In the genomic region with DNA sequence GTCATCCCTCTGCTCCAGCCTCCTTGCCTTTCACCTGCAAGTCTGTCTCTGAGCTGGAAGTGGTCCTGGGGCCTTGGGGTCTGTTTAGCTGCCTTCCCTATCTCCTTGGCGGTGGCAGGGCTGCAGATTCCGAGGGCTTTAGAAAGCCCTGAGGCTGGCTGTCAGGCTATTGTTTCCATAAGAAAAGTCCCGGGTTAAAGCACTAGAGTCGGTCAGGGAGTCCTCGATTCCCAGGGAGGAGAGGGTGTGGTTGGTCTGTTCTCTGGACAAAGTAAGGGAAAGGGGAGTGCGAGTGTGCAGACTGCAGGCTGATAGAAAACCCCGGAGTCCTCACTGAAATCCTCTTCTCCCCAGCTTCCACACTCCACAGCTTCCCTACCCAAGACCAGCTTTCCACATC, we compare ENCODE assay signal across 21 mouse cellular contexts. TPM values are rescaled to one million over a fixed set of nuclear protein-coding genes. Genes with fewer than 3 reads are reported as not detected.
DNase-seq lines count a peak whose midpoint lies in the region; ATAC-seq and TF ChIP-seq lines count a peak whose summit lies in the region.
"Had no signal": no experiment of that assay in that cellular context is flagged by ENCODE, and none has a peak within 500 bp of the region (broad histone marks: within the 10 kb centered on the region; RNA-seq: fewer than 3 reads in every experiment).

No protein-coding gene starts in this region.

- 14% methylated on average over 7 of the region's 7 CpGs for WGBS in forebrain, embryonic 10.5 days
- WGBS in forebrain, postnatal 0 days: 15% methylated on average over 7 of the region's 7 CpGs
- WGBS in hindbrain, embryonic 10.5 days: 21% methylated on average over 7 of the region's 7 CpGs
- 10% methylated on average over 7 of the region's 7 CpGs for WGBS in midbrain, embryonic 14.5 days

- H3K9ac ChIP-seq in forebrain, postnatal 0 days: no peak overlapping the region
- no peak overlapping the region for H3K9ac ChIP-seq in midbrain, embryonic 14.5 days (replicated peaks; ENCODE audit: low read length)
- H3K9ac ChIP-seq: heart, embryonic 15.5 days; liver, embryonic 12.5 days had no signal

- TF ChIP-seq CTCF in forebrain, postnatal 0 days (IDR thresholded peaks at IDR 0.05; ENCODE audit: low read depth): no peak

- H3K4me3 ChIP-seq in forebrain, embryonic 10.5 days: peak overlapping the region; percentile 27; the same call in 1 of the 2 replicates
- H3K4me3 ChIP-seq in forebrain, postnatal 0 days (ENCODE audit: low read depth, low read length): no peak overlapping the region
- peak overlapping the region; percentile 43 for H3K4me3 ChIP-seq in hindbrain, embryonic 10.5 days
- no peak overlapping the region for H3K4me3 ChIP-seq in midbrain, embryonic 14.5 days (replicated peaks; ENCODE audit: low read depth, low read length)
- H3K4me3 ChIP-seq: erythroblast, embryonic 14.5 days; heart, embryonic 15.5 days; liver, embryonic 12.5 days had no signal

- peaks cover 37% of the 10 kb centered on the region for H3K27me3 ChIP-seq in forebrain, embryonic 10.5 days (ENCODE audit: poor library complexity, severe bottlenecking)
- H3K27me3 ChIP-seq in forebrain, postnatal 0 days (ENCODE audit: insufficient read depth, low read length): no peaks in the 10 kb centered on the region
- H3K27me3 ChIP-seq in hindbrain, embryonic 10.5 days (ENCODE audit: insufficient read depth, poor library complexity, severe bottlenecking): peaks cover 13% of the 10 kb centered on the region
- H3K27me3 ChIP-seq in midbrain, embryonic 14.5 days (ENCODE audit: control insufficient read depth, insufficient read depth, low read length): no peaks in the 10 kb centered on the region
- H3K27me3 ChIP-seq: heart, embryonic 15.5 days; Patski had no signal

- H3K27ac ChIP-seq in forebrain, embryonic 10.5 days: 0 out of 2 replicates have a peak overlapping the region, but pooled peaks have one; percentile 40
- no peak overlapping the region for H3K27ac ChIP-seq in forebrain, postnatal 0 days (ENCODE audit: low read depth, low read length)
- peak overlapping the region; percentile 84 for H3K27ac ChIP-seq in hindbrain, embryonic 10.5 days
- no peak overlapping the region for H3K27ac ChIP-seq in midbrain, embryonic 14.5 days (replicated peaks; ENCODE audit: low read depth, low read length)
- H3K27ac ChIP-seq: heart, embryonic 15.5 days; kidney, postnatal 0 days; liver, embryonic 12.5 days had no signal

- H3K4me2 ChIP-seq in forebrain, postnatal 0 days (ENCODE audit: low read depth): no peak overlapping the region
- peak overlapping the region; percentile 29 for H3K4me2 ChIP-seq in midbrain, embryonic 14.5 days (ENCODE audit: low read length)
- H3K4me2 ChIP-seq: heart, embryonic 15.5 days; liver, embryonic 12.5 days had no signal

- ATAC-seq in forebrain, postnatal 0 days: no peak
- no peak for ATAC-seq in midbrain, embryonic 14.5 days (ENCODE audit: low FRiP score, low TSS enrichment)
- no peak for ATAC-seq in granulocyte monocyte progenitor cell, adult 5-6 weeks (replicated peaks; ENCODE audit: poor library complexity, severe bottlenecking)
- ATAC-seq: liver, embryonic 12.5 days; lung, postnatal 0 days; Patski had no signal

- peaks cover 14% of the 10 kb centered on the region for H3K36me3 ChIP-seq in forebrain, embryonic 10.5 days (replicated peaks)
- H3K36me3 ChIP-seq in forebrain, postnatal 0 days (ENCODE audit: insufficient read depth): peaks cover 16% of the 10 kb centered on the region
- H3K36me3 ChIP-seq in hindbrain, embryonic 10.5 days: peaks cover 30% of the 10 kb centered on the region
- peaks cover 9% of the 10 kb centered on the region for H3K36me3 ChIP-seq in midbrain, embryonic 14.5 days (ENCODE audit: control insufficient read depth, insufficient read depth, low read length)
- H3K36me3 ChIP-seq: heart, embryonic 15.5 days; liver, embryonic 12.5 days had no signal

- H3K4me1 ChIP-seq in forebrain, embryonic 10.5 days: peaks cover 72% of the 10 kb centered on the region
- no peaks in the 10 kb centered on the region for H3K4me1 ChIP-seq in forebrain, postnatal 0 days (ENCODE audit: insufficient read depth)
- H3K4me1 ChIP-seq in hindbrain, embryonic 10.5 days (replicated peaks): peaks cover 86% of the 10 kb centered on the region
- H3K4me1 ChIP-seq in midbrain, embryonic 14.5 days (ENCODE audit: control insufficient read depth, insufficient read depth, low read length): peaks cover 20% of the 10 kb centered on the region

- H3K9me3 ChIP-seq in forebrain, embryonic 10.5 days: no peaks in the 10 kb centered on the region
- H3K9me3 ChIP-seq in forebrain, postnatal 0 days (ENCODE audit: low read length): no peaks in the 10 kb centered on the region
- no peaks in the 10 kb centered on the region for H3K9me3 ChIP-seq in hindbrain, embryonic 10.5 days
- H3K9me3 ChIP-seq in midbrain, embryonic 14.5 days (ENCODE audit: control insufficient read depth, low read length): no peaks in the 10 kb centered on the region
- H3K9me3 ChIP-seq: heart, embryonic 15.5 days; liver, embryonic 12.5 days had no signal

- no peak for DNase-seq in forebrain, embryonic 10.5 days (ENCODE audit: extremely low spot score, low spot score)
- no peak for DNase-seq in forebrain, postnatal 0 days
- peak; percentile 37 for DNase-seq in R1 (ENCODE audit: low read depth, low spot score)
- DNase-seq in hindbrain, embryonic 10.5 days (ENCODE audit: low spot score): no peak
- DNase-seq in midbrain, embryonic 14.5 days: no peak
- no peak for DNase-seq in thymus, postnatal 36 days
- DNase-seq in ovary, postnatal 36 days (ENCODE audit: low spot score): no peak
- DNase-seq: adrenal gland, adult 2 months; cerebellum, adult 2 months; embryo, embryonic 11 days; layer of hippocampus, adult 9-11 months; left cerebral cortex, postnatal 4 days; right cerebral cortex, postnatal 4 days had no signal

RNA-seq across cellular contexts. Expression of gene Vat1, which starts 4.2 kb away (rescaled TPM):
- polyA plus RNA-seq in forebrain, embryonic 10.5 days (2016; fragmentation: Nextera tagmentation; extraction: Ambion mirVana): 24.9 and 28.5 TPM in 2 replicates
- 131 and 174 TPM in 2 replicates for total RNA-seq in forebrain, postnatal 0 days (2014; rRNA removed)
- 73.3 and 92.7 TPM in 2 replicates for polyA plus RNA-seq in forebrain, postnatal 0 days (2015; fragmentation: Nextera tagmentation; extraction: Ambion mirVana)
- polyA plus RNA-seq in hindbrain, embryonic 10.5 days (2016; fragmentation: Nextera tagmentation; extraction: Ambion mirVana): 61.1 and 108 TPM in 2 replicates
- polyA plus RNA-seq in midbrain, embryonic 14.5 days (2014; fragmentation: Nextera tagmentation; extraction: Ambion mirVana): 99.9 and 129 TPM in 2 replicates
- 77.1 and 85.8 TPM in 2 replicates for total RNA-seq in granulocyte monocyte progenitor cell, adult 5-6 weeks (2014; fragmentation: Nextera tagmentation)
- 56.3 and 66.2 TPM in 2 replicates for total RNA-seq in granulocyte monocyte progenitor cell, adult 5-6 weeks (2017)

RNA-seq across cellular contexts. Expression of gene Rnd2, which starts 5.4 kb away (rescaled TPM):
- 28.1 and 36.9 TPM in 2 replicates for polyA plus RNA-seq in forebrain, embryonic 10.5 days (2016; fragmentation: Nextera tagmentation; extraction: Ambion mirVana)
- 61.9 and 71.4 TPM in 2 replicates for total RNA-seq in forebrain, postnatal 0 days (2014; rRNA removed)
- 88.1 and 96.6 TPM in 2 replicates for polyA plus RNA-seq in forebrain, postnatal 0 days (2015; fragmentation: Nextera tagmentation; extraction: Ambion mirVana)
- 97.9 and 208 TPM in 2 replicates for polyA plus RNA-seq in hindbrain, embryonic 10.5 days (2016; fragmentation: Nextera tagmentation; extraction: Ambion mirVana)
- 58.6 and 72.6 TPM in 2 replicates for polyA plus RNA-seq in midbrain, embryonic 14.5 days (2014; fragmentation: Nextera tagmentation; extraction: Ambion mirVana)
- 1.4 and 3.0 TPM in 2 replicates for total RNA-seq in granulocyte monocyte progenitor cell, adult 5-6 weeks (2014; fragmentation: Nextera tagmentation)
- total RNA-seq in granulocyte monocyte progenitor cell, adult 5-6 weeks (2017): 0.52 and 2.2 TPM in 2 replicates

RNA-seq across cellular contexts. Expression of gene Ifi35, which starts 22.0 kb away (rescaled TPM):
- polyA plus RNA-seq in forebrain, embryonic 10.5 days (2016; fragmentation: Nextera tagmentation; extraction: Ambion mirVana): 3.3 and 3.4 TPM in 2 replicates
- total RNA-seq in forebrain, postnatal 0 days (2014; rRNA removed): 3.2 and 5.2 TPM in 2 replicates
- polyA plus RNA-seq in forebrain, postnatal 0 days (2015; fragmentation: Nextera tagmentation; extraction: Ambion mirVana): 3.8 and 5.1 TPM in 2 replicates
- 3.5 and 3.6 TPM in 2 replicates for polyA plus RNA-seq in hindbrain, embryonic 10.5 days (2016; fragmentation: Nextera tagmentation; extraction: Ambion mirVana)
- 1.5 and 5.9 TPM in 2 replicates for polyA plus RNA-seq in midbrain, embryonic 14.5 days (2014; fragmentation: Nextera tagmentation; extraction: Ambion mirVana)
- 26.9 and 29.5 TPM in 2 replicates for total RNA-seq in granulocyte monocyte progenitor cell, adult 5-6 weeks (2014; fragmentation: Nextera tagmentation)
- 27.7 and 33.0 TPM in 2 replicates for total RNA-seq in granulocyte monocyte progenitor cell, adult 5-6 weeks (2017)

RNA-seq across cellular contexts. Expression of gene Rpl27, which starts 28.1 kb away (rescaled TPM):
- 499 and 505 TPM in 2 replicates for polyA plus RNA-seq in forebrain, embryonic 10.5 days (2016; fragmentation: Nextera tagmentation; extraction: Ambion mirVana)
- 785 and 1,503 TPM in 2 replicates for total RNA-seq in forebrain, postnatal 0 days (2014; rRNA removed)
- 274 and 348 TPM in 2 replicates for polyA plus RNA-seq in forebrain, postnatal 0 days (2015; fragmentation: Nextera tagmentation; extraction: Ambion mirVana)
- 414 and 455 TPM in 2 replicates for polyA plus RNA-seq in hindbrain, embryonic 10.5 days (2016; fragmentation: Nextera tagmentation; extraction: Ambion mirVana)
- 301 and 329 TPM in 2 replicates for polyA plus RNA-seq in midbrain, embryonic 14.5 days (2014; fragmentation: Nextera tagmentation; extraction: Ambion mirVana)
- total RNA-seq in granulocyte monocyte progenitor cell, adult 5-6 weeks (2014; fragmentation: Nextera tagmentation): 1,057 and 1,193 TPM in 2 replicates
- total RNA-seq in granulocyte monocyte progenitor cell, adult 5-6 weeks (2017): 795 and 2,552 TPM in 2 replicates

RNA-seq across cellular contexts. Expression of gene Ptges3l, which starts 45.1 kb away (rescaled TPM):
- 2.3 and 3.8 TPM in 2 replicates for polyA plus RNA-seq in forebrain, embryonic 10.5 days (2016; fragmentation: Nextera tagmentation; extraction: Ambion mirVana)
- 0.62 and 1.8 TPM in 2 replicates for total RNA-seq in forebrain, postnatal 0 days (2014; rRNA removed)
- polyA plus RNA-seq in forebrain, postnatal 0 days (2015; fragmentation: Nextera tagmentation; extraction: Ambion mirVana): 1.2 and 2.4 TPM in 2 replicates
- 4.0 and 4.5 TPM in 2 replicates for polyA plus RNA-seq in hindbrain, embryonic 10.5 days (2016; fragmentation: Nextera tagmentation; extraction: Ambion mirVana)
- 1.1 TPM in 2 replicates for polyA plus RNA-seq in midbrain, embryonic 14.5 days (2014; fragmentation: Nextera tagmentation; extraction: Ambion mirVana)
- 0.49 and 2.7 TPM in 2 replicates for total RNA-seq in granulocyte monocyte progenitor cell, adult 5-6 weeks (2014; fragmentation: Nextera tagmentation)
- total RNA-seq in granulocyte monocyte progenitor cell, adult 5-6 weeks (2017): 0.52 and 9.1 TPM in 2 replicates
- total RNA-seq: megakaryocyte-erythroid progenitor cell, adult 5-6 weeks had no signal
- polyA plus RNA-seq: erythroblast, embryonic 14.5 days had no signal

Comparison
In these comparisons a context has a peak if more than half of its experiments do, and no peak if none do; other contexts are left out.
1. H3K27ac ChIP-seq: peak in forebrain, embryonic 10.5 days (single experiment) and hindbrain, embryonic 10.5 days (single experiment); none in forebrain, postnatal 0 days (single experiment) and midbrain, embryonic 14.5 days (single experiment).
2. H3K4me3 ChIP-seq: peak in forebrain, embryonic 10.5 days (single experiment) and hindbrain, embryonic 10.5 days (single experiment); none in forebrain, postnatal 0 days (single experiment) and midbrain, embryonic 14.5 days (single experiment).